In genomic region chr4:141541851-141542250, GRCm38 (mm10) we compare ENCODE assay signal across 10 mouse cellular contexts. TPM values are rescaled to one million over a fixed set of nuclear protein-coding genes. Genes with fewer than 3 reads are reported as not detected.
DNase-seq lines count a peak whose midpoint lies in the region; ATAC-seq lines count a peak whose summit lies in the region.
"Had no signal": no experiment of that assay in that cellular context is flagged by ENCODE, and none has a peak within 500 bp of the region (broad histone marks: within the 10 kb centered on the region; RNA-seq: fewer than 3 reads in every experiment).

No protein-coding gene starts in this region.

- no peak overlapping the region for H3K4me3 ChIP-seq in heart, embryonic 15.5 days
- no peak overlapping the region for H3K4me3 ChIP-seq in hindbrain, embryonic 16.5 days (ENCODE audit: low read length)
- no peak overlapping the region for H3K4me3 ChIP-seq in midbrain, embryonic 16.5 days (ENCODE audit: low read depth, low read length)

- peak overlapping the region; percentile 29 for H3K4me2 ChIP-seq in heart, embryonic 15.5 days
- peak overlapping the region; percentile 31 for H3K4me2 ChIP-seq in hindbrain, embryonic 16.5 days (ENCODE audit: low read length)
- peak overlapping the region; percentile 12; the same call in 1 of the 2 replicates for H3K4me2 ChIP-seq in midbrain, embryonic 16.5 days (ENCODE audit: low read length)

- no peaks in the 10 kb centered on the region for H3K36me3 ChIP-seq in heart, embryonic 15.5 days
- no peaks in the 10 kb centered on the region for H3K36me3 ChIP-seq in hindbrain, embryonic 16.5 days (ENCODE audit: control insufficient read depth, insufficient read depth, low read length)
- H3K36me3 ChIP-seq in midbrain, embryonic 16.5 days (ENCODE audit: control insufficient read depth, insufficient read depth, low read length): no peaks in the 10 kb centered on the region

- DNase-seq in heart, adult 11 months: no peak
- peak; percentile 51 for DNase-seq in embryo, embryonic 10.5 days (ENCODE audit: low spot score)
- no peak for DNase-seq in thymus, postnatal 0 days (ENCODE audit: low spot score)
- DNase-seq in gastrocnemius, postnatal 10 days: no peak
- DNase-seq in thymus, postnatal 36 days: no peak
- DNase-seq: cerebellum, adult 11-12 months had no signal

- H3K27me3 ChIP-seq in heart, embryonic 15.5 days: no peaks in the 10 kb centered on the region
- no peaks in the 10 kb centered on the region for H3K27me3 ChIP-seq in hindbrain, embryonic 16.5 days (replicated peaks; ENCODE audit: control insufficient read depth, insufficient read depth, low read length)
- H3K27me3 ChIP-seq in midbrain, embryonic 16.5 days (ENCODE audit: control insufficient read depth, insufficient read depth, low read depth, low read length): no peaks in the 10 kb centered on the region

- H3K27ac ChIP-seq in heart, embryonic 15.5 days: peak overlapping the region; percentile 49; the same call in 1 of the 2 replicates
- 0 out of 2 replicates have a peak overlapping the region, but pooled peaks have one; percentile 20 for H3K27ac ChIP-seq in hindbrain, embryonic 16.5 days (ENCODE audit: low read depth, low read length)
- H3K27ac ChIP-seq in midbrain, embryonic 16.5 days (ENCODE audit: low read length): peak overlapping the region; percentile 57; the same call in 1 of the 2 replicates

- no peak overlapping the region for H3K9ac ChIP-seq in heart, embryonic 15.5 days
- no peak overlapping the region; the same call in 1 of the 2 replicates for H3K9ac ChIP-seq in hindbrain, embryonic 16.5 days (ENCODE audit: low read depth, low read length)
- H3K9ac ChIP-seq in midbrain, embryonic 16.5 days (ENCODE audit: low read depth, low read length): no peak overlapping the region

- 40% methylated on average over 7 of the region's 7 CpGs for WGBS in heart, embryonic 15.5 days
- 12% methylated on average over 7 of the region's 7 CpGs for WGBS in hindbrain, embryonic 16.5 days
- 10% methylated on average over 7 of the region's 7 CpGs for WGBS in midbrain, embryonic 16.5 days

- ATAC-seq in heart, embryonic 15.5 days (replicated peaks; ENCODE audit: insufficient number of reproducible peaks, insufficient read depth, low FRiP score, low read depth): no peak
- ATAC-seq in hindbrain, embryonic 16.5 days: no peak
- no peak for ATAC-seq in midbrain, embryonic 16.5 days
- ATAC-seq: CD4-positive, CD25-positive, alpha-beta regulatory T cell, adult 4 months had no signal

- H3K9me3 ChIP-seq in heart, embryonic 15.5 days (replicated peaks): no peaks in the 10 kb centered on the region
- no peaks in the 10 kb centered on the region for H3K9me3 ChIP-seq in hindbrain, embryonic 16.5 days (ENCODE audit: control insufficient read depth, low read length)
- no peaks in the 10 kb centered on the region for H3K9me3 ChIP-seq in midbrain, embryonic 16.5 days (replicated peaks; ENCODE audit: control insufficient read depth, low read length, poor library complexity, severe bottlenecking)

- H3K4me1 ChIP-seq in heart, embryonic 15.5 days (replicated peaks): peaks cover 8% of the 10 kb centered on the region
- peaks cover 9% of the 10 kb centered on the region for H3K4me1 ChIP-seq in hindbrain, embryonic 16.5 days (ENCODE audit: control insufficient read depth, insufficient read depth, low read depth, low read length)
- peaks cover 13% of the 10 kb centered on the region for H3K4me1 ChIP-seq in midbrain, embryonic 16.5 days (ENCODE audit: control insufficient read depth, insufficient read depth, low read length)

RNA-seq across cellular contexts. Expression of gene Spen, which starts 3.5 kb away (rescaled TPM):
- 6.3 and 7.5 TPM in 2 replicates for polyA plus RNA-seq in heart, embryonic 15.5 days (2015; fragmentation: Nextera tagmentation; extraction: Ambion mirVana)
- 10.1 and 11.8 TPM in 2 replicates for polyA plus RNA-seq in hindbrain, embryonic 16.5 days (2015; fragmentation: Nextera tagmentation; extraction: Ambion mirVana)
- polyA plus RNA-seq in midbrain, embryonic 16.5 days (2015; fragmentation: Nextera tagmentation; extraction: Ambion mirVana): 13.6 and 19.2 TPM in 2 replicates
- 5.8 and 9.3 TPM in 2 replicates for polyA plus RNA-seq in thymus, postnatal 0 days (2015; fragmentation: Nextera tagmentation; extraction: Ambion mirVana)
- total RNA-seq in gastrocnemius, postnatal 10 days (2021): 10 to 100 TPM; 23.4 to 30.9 TPM
